Mouse (Mus musculus): ENCODE results near the gene Rnf150.

- TF ChIP-seq ZNF384 (IDR thresholded peaks at IDR 0.05; ENCODE audit: low read depth, low read length) (no peak), CTCF (conservative IDR thresholded peaks at IDR 0.05 in 1 of 2, IDR thresholded peaks at IDR 0.05 in 1 of 2; ENCODE audit: low read depth in 2 of 2, low read length in 2 of 2) (no peak), POLR2AphosphoS2 (IDR thresholded peaks at IDR 0.05; ENCODE audit: low read depth, low read length) (no peak), GABPA (IDR thresholded peaks at IDR 0.05; ENCODE audit: insufficient replicate concordance, low read depth, low read length) (no peak), ELF1 (IDR thresholded peaks at IDR 0.05; ENCODE audit: low read depth, low read length) (no peak), E2F4 (IDR thresholded peaks at IDR 0.05; ENCODE audit: insufficient replicate concordance, low read depth, low read length) (no peak), UBTF (IDR thresholded peaks at IDR 0.05; ENCODE audit: low read depth, low read length) (no peak), POLR2A (IDR thresholded peaks at IDR 0.05; ENCODE audit: low read depth, low read length) (no peak), ETS1 (conservative IDR thresholded peaks at IDR 0.05; ENCODE audit: low read depth, low read length) (no peak), MEF2A (IDR thresholded peaks at IDR 0.05; ENCODE audit: borderline replicate concordance, low read depth, low read length) (no peak), ZC3H11A (IDR thresholded peaks at IDR 0.05; ENCODE audit: low read depth, low read length) (no peak), CHD1 (IDR thresholded peaks at IDR 0.05; ENCODE audit: low read depth, low read length) (no peak)
Measured at GRCm38 (mm10) chr8:82871986-82872385, 8.8 kb downstream of the Rnf150 start.

Measured in CH12.LX (cell line).